Mouse (Mus musculus): ENCODE measurements around the gene Slc38a6. TPM values are rescaled to one million over a fixed set of nuclear protein-coding genes. Genes with fewer than 3 reads are reported as not detected.
A peak's percentile ranks its signal among the peaks of the same experiment; 100 is the strongest.

The Slc38a6 gene
- total RNA-seq, 2 experiments from 2014 or later, result 11.7 to 18.6 TPM

GRCm38 (mm10) chr12:73317706-73318686 is 31.4 kb downstream of the Slc38a6 start:
- DNase-seq (ENCODE audit: low spot score in 2 of 2), result no peak

- no peak for DNase-seq (ENCODE audit: low spot score in 2 of 2)
These were observed 37.6 kb downstream of the Slc38a6 start for GRCm38 (mm10) chr12:73324180-73324586.

GRCm38 (mm10) chr12:73324742-73325141 is 38.2 kb downstream of the Slc38a6 start:
- no peak for DNase-seq (ENCODE audit: low spot score in 2 of 2)

- DNase-seq (ENCODE audit: low spot score in 2 of 2), result no peak
These were observed 38.6 kb downstream of the Slc38a6 start for GRCm38 (mm10) chr12:73325181-73325580.

GRCm38 (mm10) chr12:73325617-73326016 is 39.0 kb downstream of the Slc38a6 start:
- DNase-seq (ENCODE audit: low spot score in 2 of 2), result no peak

GRCm38 (mm10) chr12:73327381-73327780 is 40.8 kb downstream of the Slc38a6 start:
- no peak for DNase-seq (ENCODE audit: low spot score in 2 of 2)

GRCm38 (mm10) chr12:73328448-73329167 is 42.0 kb downstream of the Slc38a6 start:
- DNase-seq (ENCODE audit: low spot score in 2 of 2), result no peak

- DNase-seq (ENCODE audit: low spot score in 2 of 2), result no peak
These were observed 43.7 kb downstream of the Slc38a6 start for GRCm38 (mm10) chr12:73330236-73330635.

GRCm38 (mm10) chr12:73332701-73333100 is 46.1 kb downstream of the Slc38a6 start:
- DNase-seq (ENCODE audit: low spot score in 2 of 2), result no peak

- DNase-seq (ENCODE audit: low spot score in 2 of 2), result no peak
These were observed 47.5 kb downstream of the Slc38a6 start for GRCm38 (mm10) chr12:73334051-73334551.

- no peak for DNase-seq (ENCODE audit: low spot score in 2 of 2)
These were observed 50.5 kb downstream of the Slc38a6 start for GRCm38 (mm10) chr12:73337127-73337526.

- DNase-seq (ENCODE audit: low spot score in 2 of 2), result no peak
These were observed 54.2 kb downstream of the Slc38a6 start for GRCm38 (mm10) chr12:73340642-73341293.

GRCm38 (mm10) chr12:73341703-73342663 is 55.4 kb downstream of the Slc38a6 start:
- no peak for DNase-seq (ENCODE audit: low spot score in 2 of 2)

GRCm38 (mm10) chr12:73344300-73344699 is 57.7 kb downstream of the Slc38a6 start:
- DNase-seq (ENCODE audit: low spot score in 2 of 2), result no peak

GRCm38 (mm10) chr12:73345157-73345556 is 58.6 kb downstream of the Slc38a6 start:
- no peak for DNase-seq (ENCODE audit: low spot score in 2 of 2)

- no peak for DNase-seq (ENCODE audit: low spot score in 2 of 2)
These were observed 60.6 kb downstream of the Slc38a6 start for GRCm38 (mm10) chr12:73347202-73347601.

- DNase-seq (ENCODE audit: low spot score in 2 of 2), result no peak
These were observed 63.9 kb downstream of the Slc38a6 start for GRCm38 (mm10) chr12:73350466-73350865.

GRCm38 (mm10) chr12:73350982-73351381 is 64.4 kb downstream of the Slc38a6 start:
- no peak for DNase-seq (ENCODE audit: low spot score in 2 of 2)

GRCm38 (mm10) chr12:73351746-73352145 is 65.2 kb downstream of the Slc38a6 start:
- DNase-seq (ENCODE audit: low spot score in 2 of 2), result no peak

GRCm38 (mm10) chr12:73353362-73353761 is 66.8 kb downstream of the Slc38a6 start:
- DNase-seq (ENCODE audit: low spot score in 2 of 2), result peak; percentile 35 to 46
